Mouse (Mus musculus) large intestine, adult 2 months (tissue): ENCODE measurements around the gene Prcc. TPM values are rescaled to one million over a fixed set of nuclear protein-coding genes. Genes with fewer than 3 reads are reported as not detected.
"Not testable (repeated sequence)": the region's sequence is repeated elsewhere in the genome, so short reads cannot be mapped to it uniquely, and the experiment has no call there.

ENCODE experiments used
- DNase-seq: peaks from one replicate; pipeline ENCODE4 v3.0.0-alpha.2; 2012; ENCODE audit warnings: low read depth, low spot score
- WGBS: fragments of 180-500 bp; shearing (Covaris S2); methylation state at CpG from one replicate; pipeline ENCODE4 v1.1.7; 2018; 5-methylcytosine and 5-hydroxymethylcytosine counted together
- polyA plus RNA-seq: library from polyadenylated mRNA; depleted of rRNA; stranded (reverse); fragments of >200 nt; gene quantifications from 2 replicates; pipeline ENCODE4 v1.2.3, GENCODE M21; 2012

Prcc gene
- polyA plus RNA-seq, 1 experiment = 28.5 TPM

DNA sequence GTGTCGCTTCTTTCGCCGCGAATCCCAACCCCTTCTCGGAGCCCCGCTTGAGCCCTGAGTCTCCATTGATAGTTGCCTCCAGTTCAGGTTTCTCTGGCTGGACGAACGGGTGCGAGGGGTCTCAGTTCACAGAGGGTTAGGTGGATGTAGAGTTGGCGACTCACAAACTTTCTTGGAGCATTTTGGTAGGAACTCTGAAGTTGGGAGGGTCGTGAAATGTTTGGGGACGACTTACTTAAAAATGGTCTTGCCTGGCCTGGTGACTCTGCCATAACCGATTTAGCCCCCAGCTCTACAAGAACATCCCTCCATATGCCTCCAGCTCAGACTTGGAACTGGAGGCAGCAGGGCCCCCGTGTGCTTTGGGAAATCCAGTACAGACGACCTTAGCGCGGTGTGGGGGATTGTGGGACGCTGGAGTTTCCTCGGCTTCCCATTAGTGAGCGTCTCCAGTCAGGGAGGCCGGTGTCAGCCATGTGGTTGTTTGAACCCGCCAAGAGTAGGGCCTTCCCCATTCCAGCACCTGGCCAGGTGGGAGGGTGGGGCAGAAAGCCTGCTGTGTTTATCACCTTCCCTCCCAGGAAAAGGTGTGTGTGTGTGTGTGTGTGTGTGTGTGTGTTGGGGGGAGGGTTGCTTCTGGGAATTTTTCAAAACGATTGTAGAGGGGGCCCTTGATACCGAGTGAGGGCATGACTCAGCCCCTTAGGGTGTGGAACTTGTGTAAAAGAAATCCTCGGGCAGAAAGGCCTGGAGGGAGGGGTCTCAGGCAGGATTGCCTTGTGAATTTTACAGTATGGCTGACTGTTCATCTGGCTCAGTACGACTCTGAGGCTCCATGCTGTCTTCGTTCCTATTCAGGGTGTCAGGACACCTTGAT is 21.8 kb upstream of the Prcc start:
- WGBS = under 1% methylated on average over 27 of the region's 27 CpGs
- DNase-seq = no peak

DNA sequence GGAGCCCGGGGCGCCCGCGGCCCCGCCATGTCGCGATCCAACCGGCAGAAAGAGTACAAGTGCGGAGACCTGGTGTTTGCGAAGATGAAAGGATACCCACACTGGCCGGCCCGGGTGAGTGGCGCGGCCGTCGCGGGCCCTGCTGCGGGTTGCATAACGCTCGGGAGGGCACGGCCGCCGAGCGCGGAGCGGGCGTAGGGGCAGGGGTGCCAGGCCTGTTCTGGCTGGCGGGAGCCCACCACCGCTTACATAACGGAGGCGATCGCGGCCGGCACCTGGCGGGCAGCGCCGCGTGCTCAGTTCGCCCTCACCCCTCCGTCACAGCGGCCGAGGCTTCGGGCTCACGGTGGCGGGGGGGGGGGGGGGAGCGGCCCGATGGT is 21.2 kb upstream of the Prcc start:
- WGBS = under 1% methylated on average over 34 of the region's 47 CpGs
- no peak for DNase-seq

DNA sequence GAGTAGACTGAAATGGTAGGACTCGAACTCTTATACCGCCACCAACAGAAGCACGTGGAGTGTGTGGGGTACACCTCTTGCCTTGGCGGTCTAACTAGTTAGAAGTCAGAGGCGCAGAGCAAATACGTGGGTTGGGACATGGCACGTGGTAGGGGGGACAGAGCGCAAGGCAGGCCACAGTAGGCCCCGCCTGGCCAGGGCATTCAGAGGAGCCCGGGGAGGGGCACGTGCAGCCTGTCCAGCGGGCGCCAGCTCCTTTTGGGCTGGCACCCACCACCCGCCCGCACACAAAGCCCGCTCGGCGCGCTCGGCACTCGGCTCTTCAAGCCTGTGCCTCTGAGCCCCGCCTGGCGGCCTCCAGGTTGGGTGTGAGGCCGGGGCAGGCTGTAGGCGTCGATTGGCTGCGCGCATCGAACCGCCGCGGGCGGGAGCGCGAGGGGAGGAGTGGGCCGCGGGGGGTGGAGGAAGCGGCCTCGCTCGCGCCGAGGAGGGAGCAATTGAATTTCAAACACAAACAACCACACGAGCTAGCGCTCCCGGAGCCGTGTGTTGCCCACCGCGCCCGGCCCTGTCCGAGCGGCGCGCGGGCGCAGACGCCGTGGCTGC is 20.6 kb upstream of the Prcc start, which contains the start of gene Hdgf:
TSS of gene Hdgf (plus strand) at position 442 of the 606 bp plus-strand sequence.
- DNase-seq = peak; percentile 70
- WGBS = under 1% methylated on average over 57 of the region's 57 CpGs

DNA sequence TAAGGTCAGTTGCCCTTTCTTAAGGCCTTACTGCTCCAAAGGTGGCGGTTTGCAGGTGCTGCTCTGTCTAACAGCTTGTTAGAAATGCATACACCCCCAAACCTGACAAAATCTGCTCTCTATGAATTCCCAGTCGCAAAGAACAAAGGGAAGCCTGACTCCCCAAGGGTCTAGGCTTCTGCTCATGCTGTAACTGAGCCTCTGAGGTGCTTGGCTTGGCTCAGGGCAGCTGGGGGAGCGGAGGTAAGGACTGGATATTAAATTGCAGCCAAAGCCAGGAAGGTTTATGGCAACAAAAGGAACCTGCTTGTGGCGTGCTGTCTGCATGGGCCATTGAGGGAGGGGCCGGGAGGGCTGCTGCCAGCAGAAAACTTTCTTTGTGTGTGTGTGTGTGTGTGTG is 18.4 kb upstream of the Prcc start:
- WGBS = 67% methylated on average over 5 of the region's 5 CpGs
- no peak for DNase-seq

DNA sequence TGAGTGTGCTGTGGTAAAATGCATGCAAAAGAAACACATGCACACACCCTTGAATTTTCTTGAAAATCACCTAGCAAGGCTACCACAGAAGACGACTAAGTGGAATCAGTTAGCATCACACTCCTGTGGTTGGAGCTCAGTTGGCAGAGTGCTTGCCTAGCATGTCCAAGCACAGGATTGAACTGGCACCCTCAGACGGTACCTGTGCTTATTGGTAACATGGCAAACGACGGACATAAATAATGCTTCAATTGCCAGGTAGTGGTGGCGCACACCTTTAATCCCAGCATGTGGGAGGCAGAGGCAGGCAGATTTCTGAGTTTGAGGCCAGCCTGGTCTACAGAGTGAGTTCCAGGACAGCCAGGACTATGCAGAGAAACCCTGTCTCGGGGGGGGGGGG is 16.6 kb upstream of the Prcc start:
- DNase-seq = not testable (repeated sequence)
- WGBS = 80% methylated on average over 6 of the region's 6 CpGs

DNA sequence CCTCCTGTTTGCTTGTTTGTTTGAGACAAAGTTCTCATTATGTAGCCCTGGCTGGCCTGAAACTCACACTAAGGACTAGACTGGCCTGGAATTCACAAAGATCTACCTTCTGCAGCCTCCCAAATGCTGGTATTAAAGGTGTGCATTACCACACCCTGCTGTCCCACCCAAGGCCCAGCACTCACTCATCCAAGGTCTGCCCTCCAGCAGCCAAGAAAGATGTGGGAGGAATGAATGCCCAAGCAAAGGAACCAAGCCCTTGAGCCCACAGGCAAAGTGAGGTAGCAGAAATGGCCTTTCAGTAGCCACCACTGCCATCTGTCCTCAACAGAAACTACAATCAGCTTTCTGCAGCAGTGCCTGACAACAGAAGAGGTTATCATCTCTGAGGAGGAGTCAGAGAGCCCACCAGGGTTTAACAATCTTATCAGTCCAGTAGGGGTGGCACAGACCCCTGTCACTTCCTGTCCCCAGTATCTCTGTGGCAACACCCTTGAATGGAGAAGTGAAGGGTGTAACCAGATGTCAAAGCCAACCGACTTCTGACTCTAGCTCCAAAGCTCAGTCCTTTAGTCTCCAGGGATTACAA is 15.7 kb upstream of the Prcc start:
- WGBS = 36% methylated on average over 1 of the region's 1 CpGs
- no peak for DNase-seq

DNA sequence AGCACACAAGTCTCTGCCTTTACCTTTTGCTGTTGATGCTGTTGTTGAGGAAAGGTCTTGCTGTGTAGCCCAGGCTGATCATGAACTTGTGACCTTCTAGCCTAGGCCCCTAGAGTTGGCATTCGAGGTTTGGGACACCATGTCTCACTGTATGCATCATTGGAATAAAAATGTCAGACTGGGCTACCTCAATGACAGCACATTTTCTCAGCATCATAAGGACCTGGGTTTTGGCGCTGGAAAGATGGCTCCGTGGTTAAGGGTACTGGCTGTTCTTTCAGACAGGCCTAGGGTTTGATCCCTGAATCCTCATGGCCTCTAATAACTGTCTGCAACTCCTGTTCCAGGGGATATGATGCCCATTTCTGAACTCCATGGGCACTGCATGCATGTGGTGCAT is 14.4 kb upstream of the Prcc start:
- DNase-seq = no peak
- WGBS = 83% methylated on average over 3 of the region's 3 CpGs

DNA sequence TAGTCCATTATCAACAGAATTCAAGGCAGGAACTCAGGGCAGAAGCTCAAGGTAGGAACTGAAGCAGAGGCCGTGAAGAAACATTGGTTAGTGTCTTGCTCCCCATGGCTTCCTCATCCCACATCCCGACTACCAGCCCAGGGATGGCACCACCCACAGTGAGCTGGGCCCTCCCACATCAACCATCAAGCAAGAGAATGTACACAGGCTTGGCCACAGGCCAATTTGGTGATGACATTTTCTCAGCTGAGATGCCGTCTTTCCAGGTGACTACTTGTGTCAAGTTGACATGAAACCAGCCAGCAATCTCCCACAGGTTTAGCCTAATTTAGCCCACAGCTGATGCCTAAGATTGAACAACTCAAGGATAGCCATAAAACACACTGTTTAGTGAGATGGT is 13.9 kb upstream of the Prcc start:
- DNase-seq = no peak

DNA sequence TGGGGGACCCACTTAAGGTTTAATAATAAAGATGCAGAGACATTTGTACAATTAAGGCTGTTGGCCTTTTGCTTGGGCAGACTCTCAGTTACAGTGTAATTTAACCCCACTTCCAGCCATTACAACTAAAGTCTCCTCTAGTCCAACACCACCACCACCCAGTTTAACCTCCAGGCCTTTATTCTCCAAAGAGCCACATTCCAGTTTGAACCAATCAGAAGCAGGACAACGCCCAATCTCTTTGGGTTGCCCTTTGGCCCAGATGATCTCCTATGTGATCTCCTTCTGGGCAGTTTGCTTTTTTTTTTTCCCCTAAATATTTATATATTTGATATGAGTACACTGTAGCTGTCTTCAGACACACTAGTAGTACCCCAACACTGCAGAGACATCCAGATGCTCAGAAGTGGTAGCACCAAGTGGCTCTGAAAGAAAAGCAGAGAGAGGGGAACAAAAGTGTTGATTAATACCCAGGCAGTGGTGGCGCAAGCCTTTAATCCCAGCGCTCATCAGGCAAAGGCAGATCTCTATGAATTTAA is 8.0 kb upstream of the Prcc start:
- WGBS = 78% methylated on average over 3 of the region's 3 CpGs
- no peak for DNase-seq

More for the DNA sequence above, 13.9 kb upstream of the Prcc start:
- 44% methylated on average over 3 of the region's 3 CpGs for WGBS

DNA sequence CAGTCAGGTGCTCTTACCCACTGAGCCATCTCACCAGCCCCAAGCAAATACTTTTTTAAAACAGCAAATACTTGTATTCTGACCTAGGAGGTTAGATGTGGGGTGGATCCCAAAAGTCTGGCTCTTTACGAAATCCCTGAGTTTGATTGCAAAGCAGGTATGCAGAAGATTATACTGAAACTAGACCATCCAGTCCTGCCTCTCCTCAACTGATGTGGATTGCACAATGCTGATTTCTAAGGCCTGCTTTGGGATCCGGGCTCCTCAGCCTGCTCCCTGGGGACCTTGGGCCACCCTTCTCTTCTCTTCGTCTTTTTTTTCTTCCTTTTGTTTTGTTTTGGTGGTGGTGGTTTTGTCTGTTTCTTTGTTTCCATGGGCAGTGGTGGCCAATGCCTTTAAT is 6.1 kb upstream of the Prcc start:
- DNase-seq = no peak
- 70% methylated on average over 3 of the region's 3 CpGs for WGBS

DNA sequence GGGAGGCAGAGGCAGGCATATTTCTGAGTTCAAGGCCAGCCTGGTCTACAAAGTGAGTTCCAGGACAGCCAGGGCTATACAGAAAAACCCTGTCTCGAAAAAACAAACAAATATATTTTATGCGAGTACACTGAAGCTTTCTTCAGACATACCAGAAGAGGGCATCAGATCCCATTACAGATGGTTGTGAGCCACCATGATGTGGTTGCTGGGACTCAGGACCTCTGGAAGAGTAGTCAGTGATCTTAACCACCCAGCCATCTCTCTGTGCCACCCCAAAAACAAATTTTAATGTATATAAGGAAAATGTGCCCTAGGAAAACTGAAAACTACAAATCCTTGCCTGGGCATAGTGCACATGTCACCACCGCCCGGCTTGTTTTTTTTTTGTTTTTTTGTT is 2.0 kb upstream of the Prcc start:
- 74% methylated on average over 4 of the region's 4 CpGs for WGBS

DNA sequence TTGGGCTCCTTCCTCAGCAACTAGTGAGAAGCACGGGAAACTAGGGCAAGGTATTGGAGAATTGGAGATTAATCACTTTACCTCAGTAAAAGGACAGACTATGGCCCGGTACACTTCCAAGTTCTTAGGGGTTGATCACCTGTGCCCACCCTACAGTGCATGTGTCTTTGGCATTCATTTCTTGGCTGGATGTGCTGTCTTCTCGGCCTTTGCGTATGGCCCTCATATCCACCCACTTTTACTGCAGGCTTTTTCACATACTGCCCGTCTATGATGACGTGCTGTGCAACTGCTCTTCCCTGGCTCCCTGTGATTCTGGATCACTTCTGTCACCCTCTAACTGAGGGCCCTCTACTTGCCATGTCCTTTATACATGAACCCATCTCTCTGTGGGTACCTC is 1.0 kb upstream of the Prcc start:
- no peak for DNase-seq
- WGBS = 80% methylated on average over 6 of the region's 6 CpGs

More for the DNA sequence above, 2.0 kb upstream of the Prcc start:
- not testable (repeated sequence) for DNase-seq

DNA sequence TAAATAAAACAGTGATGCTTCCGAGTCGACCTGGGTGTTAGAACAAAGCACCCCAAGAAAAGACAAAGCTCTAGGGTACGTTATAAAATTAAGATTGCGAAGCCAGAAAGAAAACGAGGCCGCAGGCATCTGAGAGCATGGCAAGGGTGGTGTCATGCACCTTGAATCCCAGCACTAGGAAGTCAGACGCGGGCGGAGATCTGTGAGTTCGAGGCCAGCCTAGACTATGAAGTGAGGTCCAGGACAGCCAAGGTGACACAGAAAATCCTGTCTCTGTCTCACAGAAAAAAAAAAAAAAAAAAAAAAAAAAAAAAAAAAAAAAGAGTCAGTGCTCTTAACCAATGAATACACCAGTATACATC is 577 bp upstream of the Prcc start:
- WGBS = 5% methylated on average over 10 of the region's 10 CpGs
- no peak for DNase-seq

DNA sequence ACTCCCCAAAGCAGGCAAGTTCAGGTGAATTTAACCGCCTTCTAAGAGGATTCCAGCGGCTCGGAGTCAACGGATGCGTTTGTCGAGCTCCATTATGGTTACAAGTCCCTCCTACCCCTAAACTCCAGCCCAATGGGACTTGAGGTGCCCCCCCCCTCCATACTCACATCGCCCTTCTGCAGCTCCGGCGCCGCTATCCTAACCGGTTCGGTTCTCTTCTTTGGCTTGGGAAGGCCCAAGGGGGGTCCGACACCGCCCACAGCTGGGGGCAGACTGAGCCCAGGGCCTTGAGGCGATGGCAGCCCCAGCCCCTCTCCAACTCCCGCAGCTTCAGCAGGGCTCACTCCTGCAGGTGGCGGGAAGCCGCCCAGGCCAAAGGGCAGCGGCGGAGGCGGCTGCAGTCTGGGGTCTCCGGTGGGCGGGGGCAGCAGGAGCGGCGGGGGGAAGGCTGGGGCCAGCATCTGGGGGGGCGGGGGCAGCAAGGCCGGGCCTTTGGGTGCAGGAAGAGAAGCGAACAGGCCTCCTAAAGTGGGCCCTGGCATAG is 628 bp downstream of the Prcc start:
- WGBS = 1% methylated on average over 28 of the region's 28 CpGs
- DNase-seq = no peak

DNA sequence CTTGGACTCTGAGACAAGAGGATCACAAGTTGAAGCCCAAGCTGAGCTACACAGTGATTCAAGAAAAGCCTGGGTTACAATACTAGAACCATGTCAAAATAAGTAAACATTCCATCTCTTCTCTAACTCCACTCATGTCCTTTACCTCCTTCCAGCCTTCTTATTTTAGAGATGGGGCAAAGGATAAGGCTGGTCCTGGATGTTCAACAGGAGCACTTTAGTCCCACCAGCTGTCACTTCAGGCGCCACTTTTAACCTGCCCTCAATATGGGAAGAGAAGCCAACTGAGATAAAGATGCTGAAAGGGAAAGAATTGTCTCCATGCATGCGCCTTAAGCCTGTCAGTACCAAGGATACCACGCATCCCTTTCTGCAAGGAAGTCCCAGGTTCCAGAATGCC is 1.1 kb downstream of the Prcc start:
- WGBS = 4% methylated on average over 3 of the region's 3 CpGs
- no peak for DNase-seq

DNA sequence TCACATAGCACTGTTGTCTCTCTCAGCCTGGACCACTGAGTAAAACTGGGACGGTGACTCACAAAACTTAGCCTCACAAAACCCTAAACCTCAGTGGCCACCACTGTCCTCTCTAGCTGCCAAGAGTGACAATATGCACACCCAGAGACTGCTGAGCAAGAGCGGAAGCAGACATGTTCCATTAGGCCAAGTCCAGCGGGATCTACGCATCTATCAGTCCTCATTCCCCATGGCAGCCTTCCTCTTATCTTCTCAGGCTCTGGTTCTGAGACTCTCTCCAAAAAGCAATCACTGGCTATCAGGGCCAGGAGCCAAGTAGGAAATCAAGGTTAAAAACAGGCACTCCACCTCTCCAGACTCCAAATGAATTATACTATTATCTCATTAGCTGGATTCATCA is 7.7 kb downstream of the Prcc start:
- no peak for DNase-seq
- 92% methylated on average over 4 of the region's 4 CpGs for WGBS

DNA sequence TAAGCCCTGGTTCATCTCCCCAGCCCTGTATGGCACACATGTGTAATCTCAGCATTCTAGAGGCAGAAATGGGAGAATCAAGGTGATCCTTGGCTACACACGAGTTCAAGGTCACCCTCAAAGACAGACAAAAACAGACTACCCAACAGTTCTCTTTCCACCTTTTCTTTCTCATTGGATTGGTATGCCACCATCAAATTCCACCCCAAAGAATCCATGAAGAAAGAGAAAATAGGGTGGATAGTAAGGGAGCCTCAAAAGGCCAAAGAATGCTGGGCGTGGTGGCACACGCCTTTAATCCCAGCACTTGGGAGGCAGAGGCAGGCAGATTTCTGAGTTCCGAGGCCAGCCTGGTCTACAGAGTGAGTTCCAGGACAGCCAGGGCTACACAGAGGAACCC is 21.3 kb downstream of the Prcc start:
- DNase-seq = not testable (repeated sequence)
- 92% methylated on average over 4 of the region's 4 CpGs for WGBS

DNA sequence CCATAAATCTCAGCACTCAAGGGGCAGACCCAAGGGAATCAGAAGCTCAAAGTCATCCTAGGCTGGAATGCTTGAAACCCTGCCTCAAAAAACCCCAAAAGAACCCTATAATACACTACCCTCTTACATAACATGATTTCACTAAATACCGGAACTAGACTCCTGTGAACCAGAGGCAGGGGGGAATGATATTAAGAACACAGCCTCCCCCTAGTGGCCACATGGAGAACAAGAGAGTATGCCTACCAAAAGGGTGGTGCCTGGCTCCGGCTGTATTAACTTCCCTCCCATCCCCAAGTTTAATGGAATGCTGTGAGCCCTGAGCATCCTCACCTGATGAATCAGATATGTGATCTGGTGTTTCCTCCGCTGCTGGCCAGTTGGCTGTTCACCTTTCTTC is 25.6 kb downstream of the Prcc start:
- DNase-seq = no peak
- WGBS = 26% methylated on average over 3 of the region's 3 CpGs

DNA sequence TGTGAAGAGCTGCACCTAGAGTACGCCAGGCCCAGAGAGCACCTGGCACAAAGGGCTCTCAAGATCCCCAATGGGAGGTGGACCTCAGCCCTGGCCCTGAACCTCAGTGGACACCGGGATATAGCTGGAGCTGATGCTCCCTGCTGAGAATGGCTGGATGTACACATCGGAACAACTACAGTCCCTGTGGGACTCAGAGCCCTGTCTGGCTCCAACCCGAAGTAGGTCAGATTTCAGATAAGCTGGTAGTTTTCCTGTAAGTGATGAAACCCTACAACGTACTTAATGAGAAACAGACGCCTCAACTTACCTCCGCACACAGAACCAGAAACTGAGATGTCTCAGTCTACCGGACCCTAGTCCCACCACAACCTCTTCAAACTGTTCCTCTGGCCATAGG is 27.7 kb downstream of the Prcc start:
- DNase-seq = no peak
- WGBS = 93% methylated on average over 8 of the region's 8 CpGs

DNA sequence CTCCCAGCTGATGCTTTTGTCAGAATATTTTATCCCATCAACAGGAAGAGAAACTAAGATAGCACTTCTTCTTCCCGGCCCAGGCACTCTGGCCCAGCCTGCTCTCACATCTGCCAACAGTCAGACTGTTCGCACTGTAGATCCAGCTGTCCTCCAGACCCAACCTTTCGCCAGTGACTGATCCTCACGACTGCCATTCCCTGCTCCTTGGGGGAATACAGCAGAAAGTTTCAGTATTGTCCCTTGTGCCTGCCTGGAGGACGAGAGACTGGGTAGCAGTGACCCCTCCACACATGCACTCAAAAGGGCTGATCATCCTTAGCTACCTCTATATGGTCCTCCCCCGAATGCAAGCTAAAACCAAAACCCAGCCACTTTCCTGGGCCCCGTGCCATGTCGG is 29.5 kb downstream of the Prcc start:
- 69% methylated on average over 8 of the region's 8 CpGs for WGBS

More for the DNA sequence above, 29.5 kb downstream of the Prcc start:
- no peak for DNase-seq
